Mouse (Mus musculus): ENCODE results near the gene Tex2. TPM values are rescaled to one million over a fixed set of nuclear protein-coding genes. Genes with fewer than 3 reads are reported as not detected.
"Not testable (repeated sequence)": the region's sequence is repeated elsewhere in the genome, so short reads cannot be mapped to it uniquely, and the experiment has no call there.

The Tex2 gene
- polyA plus RNA-seq (2014; fragmentation: Nextera tagmentation; extraction: Ambion mirVana): 37.7 and 39.5 TPM in 2 replicates

- peaks cover 11% of the 10 kb centered on the region for H3K4me1 ChIP-seq (ENCODE audit: control insufficient read depth, insufficient read depth, low read length)
- peak within 1 kb of the TSS; percentile 92 for H3K4me3 ChIP-seq (ENCODE audit: low read depth, low read length)
- H3K9ac ChIP-seq (replicated peaks; ENCODE audit: low read depth, low read length): peak within 1 kb of the TSS; percentile 78
- peak within 1 kb of the TSS; percentile 84 for H3K27ac ChIP-seq (ENCODE audit: low read depth, low read length)
- no peaks in the 10 kb centered on the region for H3K36me3 ChIP-seq (ENCODE audit: control insufficient read depth, insufficient read depth, low read length)
- peak; percentile 98 for ATAC-seq (ENCODE audit: low read depth)
- no peaks in the 10 kb centered on the region for H3K9me3 ChIP-seq (ENCODE audit: control insufficient read depth, low read length)
- H3K27me3 ChIP-seq (ENCODE audit: control insufficient read depth, insufficient read depth, low read length): no peaks in the 10 kb centered on the region
- peak within 1 kb of the TSS; percentile 84 for H3K4me2 ChIP-seq (ENCODE audit: low read depth, low read length)
- WGBS: under 1% methylated on average over 40 of the region's 45 CpGs
These were observed at the start of gene Tex2 for GRCm38 (mm10) chr11:106612961-106613637. Gene Tex2 (minus strand): TSS chr11:106613423.

GRCm38 (mm10) chr11:106662634-106663407 lies 49.6 kb upstream of the Tex2 start:
- H3K27ac ChIP-seq (ENCODE audit: low read depth, low read length): no peak overlapping the region
- no peaks in the 10 kb centered on the region for H3K36me3 ChIP-seq (ENCODE audit: control insufficient read depth, insufficient read depth, low read length)
- no peaks in the 10 kb centered on the region for H3K27me3 ChIP-seq (ENCODE audit: control insufficient read depth, insufficient read depth, low read length)
- ATAC-seq (ENCODE audit: low read depth): no peak
- 0 out of 2 replicates have a peak, but pooled peaks cover 15% of the 10 kb centered on the region for H3K4me1 ChIP-seq (ENCODE audit: control insufficient read depth, insufficient read depth, low read length)
- H3K9me3 ChIP-seq (ENCODE audit: control insufficient read depth, low read length): no peaks in the 10 kb centered on the region
- no peak overlapping the region for H3K4me3 ChIP-seq (ENCODE audit: low read depth, low read length)
- no peak overlapping the region for H3K9ac ChIP-seq (replicated peaks; ENCODE audit: low read depth, low read length)
- 94% methylated on average over 10 of the region's 11 CpGs for WGBS
- H3K4me2 ChIP-seq (ENCODE audit: low read depth, low read length): no peak overlapping the region

GRCm38 (mm10) chr11:106660453-106661081 lies 47.3 kb upstream of the Tex2 start:
- Histone ChIP-seq H3K4me1 (ENCODE audit: control insufficient read depth, insufficient read depth, low read length) (0 out of 2 replicates have a peak, but pooled peaks cover 16% of the 10 kb centered on the region), H3K9me3 (ENCODE audit: control insufficient read depth, low read length) (no peaks in the 10 kb centered on the region), H3K4me2 (ENCODE audit: low read depth, low read length) (no peak overlapping the region), H3K27ac (ENCODE audit: low read depth, low read length) (peak overlapping the region; percentile 55; the same call in 1 of the 2 replicates), H3K9ac (replicated peaks; ENCODE audit: low read depth, low read length) (no peak overlapping the region), H3K36me3 (ENCODE audit: control insufficient read depth, insufficient read depth, low read length) (no peaks in the 10 kb centered on the region), H3K4me3 (ENCODE audit: low read depth, low read length) (no peak overlapping the region), H3K27me3 (ENCODE audit: control insufficient read depth, insufficient read depth, low read length) (no peaks in the 10 kb centered on the region)
- 40% methylated on average over 13 of the region's 13 CpGs for WGBS
- no peak for ATAC-seq (ENCODE audit: low read depth)

GRCm38 (mm10) chr11:106659598-106660295 lies 46.5 kb upstream of the Tex2 start:
- H3K4me2 ChIP-seq (ENCODE audit: low read depth, low read length): no peak overlapping the region
- WGBS: 47% methylated on average over 15 of the region's 15 CpGs
- 0 out of 2 replicates have a peak, but pooled peaks cover 16% of the 10 kb centered on the region for H3K4me1 ChIP-seq (ENCODE audit: control insufficient read depth, insufficient read depth, low read length)
- no peak for ATAC-seq (ENCODE audit: low read depth)
- H3K36me3 ChIP-seq (ENCODE audit: control insufficient read depth, insufficient read depth, low read length): no peaks in the 10 kb centered on the region
- H3K9me3 ChIP-seq (ENCODE audit: control insufficient read depth, low read length): no peaks in the 10 kb centered on the region
- no peaks in the 10 kb centered on the region for H3K27me3 ChIP-seq (ENCODE audit: control insufficient read depth, insufficient read depth, low read length)
- no peak overlapping the region for H3K4me3 ChIP-seq (ENCODE audit: low read depth, low read length)
- H3K27ac ChIP-seq (ENCODE audit: low read depth, low read length): peak overlapping the region; percentile 55; the same call in 1 of the 2 replicates
- no peak overlapping the region for H3K9ac ChIP-seq (replicated peaks; ENCODE audit: low read depth, low read length)

GRCm38 (mm10) chr11:106658051-106658880 lies 45.0 kb upstream of the Tex2 start:
- WGBS: 26% methylated on average over 14 of the region's 14 CpGs
- H3K4me3 ChIP-seq (ENCODE audit: low read depth, low read length): no peak overlapping the region
- H3K4me2 ChIP-seq (ENCODE audit: low read depth, low read length): no peak overlapping the region
- peak; percentile 74 for ATAC-seq (ENCODE audit: low read depth)
- H3K9ac ChIP-seq (replicated peaks; ENCODE audit: low read depth, low read length): no peak overlapping the region
- 0 out of 2 replicates have a peak, but pooled peaks cover 16% of the 10 kb centered on the region for H3K4me1 ChIP-seq (ENCODE audit: control insufficient read depth, insufficient read depth, low read length)
- H3K27ac ChIP-seq (ENCODE audit: low read depth, low read length): peak overlapping the region; percentile 45; the same call in 1 of the 2 replicates
- H3K36me3 ChIP-seq (ENCODE audit: control insufficient read depth, insufficient read depth, low read length): no peaks in the 10 kb centered on the region
- H3K27me3 ChIP-seq (ENCODE audit: control insufficient read depth, insufficient read depth, low read length): no peaks in the 10 kb centered on the region
- no peaks in the 10 kb centered on the region for H3K9me3 ChIP-seq (ENCODE audit: control insufficient read depth, low read length)

GRCm38 (mm10) chr11:106656896-106657498 lies 43.8 kb upstream of the Tex2 start:
- H3K27ac ChIP-seq (ENCODE audit: low read depth, low read length); H3K4me2 ChIP-seq (ENCODE audit: low read depth, low read length); H3K27me3 ChIP-seq (ENCODE audit: control insufficient read depth, insufficient read depth, low read length); H3K4me3 ChIP-seq (ENCODE audit: low read depth, low read length); H3K9me3 ChIP-seq (ENCODE audit: control insufficient read depth, low read length); ATAC-seq (ENCODE audit: low read depth); H3K9ac ChIP-seq (replicated peaks; ENCODE audit: low read depth, low read length); H3K36me3 ChIP-seq (ENCODE audit: control insufficient read depth, insufficient read depth, low read length): not testable (repeated sequence)
- H3K4me1 ChIP-seq (ENCODE audit: control insufficient read depth, insufficient read depth, low read length): 0 out of 2 replicates have a peak, but pooled peaks cover 16% of the 10 kb centered on the region
- 95% methylated on average over 4 of the region's 5 CpGs for WGBS

- no peaks in the 10 kb centered on the region for H3K36me3 ChIP-seq (ENCODE audit: control insufficient read depth, insufficient read depth, low read length)
These were observed 35.1 kb upstream of the Tex2 start for GRCm38 (mm10) chr11:106648347-106648746.

More at GRCm38 (mm10) chr11:106648347-106648746, 35.1 kb upstream of the Tex2 start:
- H3K4me1 ChIP-seq (ENCODE audit: control insufficient read depth, insufficient read depth, low read length): no peaks in the 10 kb centered on the region
- WGBS: 28% methylated on average over 13 of the region's 13 CpGs
- no peak overlapping the region for H3K4me3 ChIP-seq (ENCODE audit: low read depth, low read length)
- no peaks in the 10 kb centered on the region for H3K9me3 ChIP-seq (ENCODE audit: control insufficient read depth, low read length)
- no peak overlapping the region for H3K27ac ChIP-seq (ENCODE audit: low read depth, low read length)
- ATAC-seq (ENCODE audit: low read depth): no peak
- H3K27me3 ChIP-seq (ENCODE audit: control insufficient read depth, insufficient read depth, low read length): no peaks in the 10 kb centered on the region
- H3K9ac ChIP-seq (replicated peaks; ENCODE audit: low read depth, low read length): no peak overlapping the region
- H3K4me2 ChIP-seq (ENCODE audit: low read depth, low read length): no peak overlapping the region

All from neural tube, embryonic 14.5 days (tissue).